Mouse (Mus musculus) neural tube, embryonic 13.5 days (tissue): ENCODE results near the gene Rhbdd2. TPM values are rescaled to one million over a fixed set of nuclear protein-coding genes. Genes with fewer than 3 reads are reported as not detected.

ENCODE experiments used
- ATAC-seq: fragments of 200-750 bp; cut with Nextera tagmentation; 2 replicates; pipeline ENCODE4 v1.8.0; 2017; ENCODE audit warnings: low read depth, mild to moderate bottlenecking, moderate TSS enrichment, moderate library complexity
- H3K27ac ChIP-seq: fragments of 300-500 bp; sonication (generic); replicated peaks from 2 replicates; pipeline ENCODE4 v1.5.1; 2015; ENCODE audit warnings: moderate library complexity, mild to moderate bottlenecking, inconsistent platforms
- H3K27me3 ChIP-seq: fragments of 300-500 bp; sonication (generic); 2 replicates; pipeline ENCODE4 v1.6.1; 2015; ENCODE audit warnings: mild to moderate bottlenecking, inconsistent platforms
- H3K36me3 ChIP-seq: fragments of 300-500 bp; sonication (generic); 2 replicates; pipeline ENCODE4 v1.6.1; 2015; ENCODE audit warnings: mild to moderate bottlenecking, inconsistent platforms
- H3K4me1 ChIP-seq: fragments of 300-500 bp; sonication (generic); replicated peaks from 2 replicates; pipeline ENCODE4 v1.6.1; 2015; ENCODE audit warnings: inconsistent platforms
- H3K4me2 ChIP-seq: fragments of 300-500 bp; sonication (generic); 2 replicates; pipeline ENCODE4 v1.6.1; 2015; ENCODE audit warnings: inconsistent platforms, mild to moderate bottlenecking, moderate library complexity
- H3K4me3 ChIP-seq: fragments of 300-500 bp; sonication (generic); 2 replicates; pipeline ENCODE4 v1.5.1; 2015; ENCODE audit warnings: mild to moderate bottlenecking, inconsistent platforms
- H3K9ac ChIP-seq: fragments of 300-500 bp; sonication (generic); 2 replicates; pipeline ENCODE4 v1.6.1; 2015; ENCODE audit warnings: moderate library complexity, mild to moderate bottlenecking, inconsistent platforms
- H3K9me3 ChIP-seq: fragments of 300-500 bp; sonication (generic); 2 replicates; pipeline ENCODE4 v1.6.1; 2016; ENCODE audit warnings: inconsistent platforms
- WGBS: fragments of 180-500 bp; shearing (Covaris S2); methylation state at CpG from one replicate; pipeline ENCODE4 v1.1.7; 2015; 5-methylcytosine and 5-hydroxymethylcytosine counted together
- polyA plus RNA-seq: library from polyadenylated mRNA; unstranded; fragments of >200 nt; fragmentation: Nextera tagmentation; extraction: Ambion mirVana; gene quantifications from 2 replicates; pipeline ENCODE4 v1.2.1, GENCODE M21; 2015

The Rhbdd2 gene
- polyA plus RNA-seq, 1 experiment from 2014 or later, result 82.2 TPM

- WGBS, result 84% methylated on average over 9 of the region's 9 CpGs
- no peak overlapping the region for H3K9ac ChIP-seq
- H3K36me3 ChIP-seq, result peaks cover 4% of the 10 kb centered on the region
- no peak overlapping the region for H3K4me2 ChIP-seq
- H3K9me3 ChIP-seq, result no peaks in the 10 kb centered on the region
- no peak overlapping the region for H3K4me3 ChIP-seq
- H3K27ac ChIP-seq, result no peak overlapping the region
- no peaks in the 10 kb centered on the region for H3K27me3 ChIP-seq
- H3K4me1 ChIP-seq, result no peaks in the 10 kb centered on the region
- no peak for ATAC-seq
Measured at GRCm38 (mm10) chr5:135648461-135649308, 16.3 kb downstream of the Rhbdd2 start.

GRCm38 (mm10) chr5:135649309-135649633, 16.9 kb downstream of the Rhbdd2 start:
- no peaks in the 10 kb centered on the region for H3K36me3 ChIP-seq
- no peaks in the 10 kb centered on the region for H3K9me3 ChIP-seq
- no peak overlapping the region for H3K27ac ChIP-seq
- H3K9ac ChIP-seq, result no peak overlapping the region
- H3K4me2 ChIP-seq, result no peak overlapping the region
- no peak for ATAC-seq
- no peaks in the 10 kb centered on the region for H3K27me3 ChIP-seq
- no peak overlapping the region for H3K4me3 ChIP-seq
- H3K4me1 ChIP-seq, result no peaks in the 10 kb centered on the region
- WGBS, result 93% methylated on average over 1 of the region's 1 CpGs

- Histone ChIP-seq H3K4me2 (no peak overlapping the region), H3K27ac (no peak overlapping the region), H3K4me3 (no peak overlapping the region), H3K27me3 (no peaks in the 10 kb centered on the region), H3K9ac (no peak overlapping the region), H3K4me1 (no peaks in the 10 kb centered on the region), H3K36me3 (no peaks in the 10 kb centered on the region), H3K9me3 (0 out of 2 replicates have a peak, but pooled peaks cover 7% of the 10 kb centered on the region)
- 85% methylated on average over 3 of the region's 3 CpGs for WGBS
- no peak for ATAC-seq
Measured at GRCm38 (mm10) chr5:135651536-135651935, 19.1 kb downstream of the Rhbdd2 start.

GRCm38 (mm10) chr5:135653209-135653608, 20.8 kb downstream of the Rhbdd2 start:
- H3K9me3 ChIP-seq, result 0 out of 2 replicates have a peak, but pooled peaks cover 7% of the 10 kb centered on the region
- no peaks in the 10 kb centered on the region for H3K4me1 ChIP-seq
- H3K4me2 ChIP-seq, result no peak overlapping the region
- H3K4me3 ChIP-seq, result no peak overlapping the region
- no peaks in the 10 kb centered on the region for H3K36me3 ChIP-seq
- ATAC-seq, result no peak
- no peak overlapping the region for H3K9ac ChIP-seq
- no peaks in the 10 kb centered on the region for H3K27me3 ChIP-seq
- H3K27ac ChIP-seq, result no peak overlapping the region
- 77% methylated on average over 2 of the region's 2 CpGs for WGBS

- no peak for ATAC-seq
- no peak overlapping the region for H3K9ac ChIP-seq
- 0 out of 2 replicates have a peak, but pooled peaks cover 7% of the 10 kb centered on the region for H3K9me3 ChIP-seq
- H3K27me3 ChIP-seq, result no peaks in the 10 kb centered on the region
- 78% methylated on average over 5 of the region's 5 CpGs for WGBS
- H3K4me2 ChIP-seq, result no peak overlapping the region
- H3K4me3 ChIP-seq, result no peak overlapping the region
- H3K27ac ChIP-seq, result no peak overlapping the region
- H3K36me3 ChIP-seq, result no peaks in the 10 kb centered on the region
- no peaks in the 10 kb centered on the region for H3K4me1 ChIP-seq
Measured at GRCm38 (mm10) chr5:135656046-135656445, 23.6 kb downstream of the Rhbdd2 start.

GRCm38 (mm10) chr5:135657128-135657527, 24.7 kb downstream of the Rhbdd2 start:
- WGBS, result 73% methylated on average over 5 of the region's 5 CpGs
- Histone ChIP-seq H3K9me3 (0 out of 2 replicates have a peak, but pooled peaks cover 7% of the 10 kb centered on the region), H3K27me3 (no peaks in the 10 kb centered on the region), H3K9ac (no peak overlapping the region), H3K27ac (no peak overlapping the region), H3K4me1 (no peaks in the 10 kb centered on the region), H3K4me2 (no peak overlapping the region), H3K36me3 (no peaks in the 10 kb centered on the region), H3K4me3 (no peak overlapping the region)
- ATAC-seq, result no peak

- no peaks in the 10 kb centered on the region for H3K4me1 ChIP-seq
- H3K9me3 ChIP-seq, result 0 out of 2 replicates have a peak, but pooled peaks cover 7% of the 10 kb centered on the region
- 60% methylated on average over 17 of the region's 17 CpGs for WGBS
Measured at GRCm38 (mm10) chr5:135657703-135658373, 25.4 kb downstream of the Rhbdd2 start.

GRCm38 (mm10) chr5:135659956-135660355, 27.5 kb downstream of the Rhbdd2 start:
- H3K9me3 ChIP-seq, result 0 out of 2 replicates have a peak, but pooled peaks cover under 1% of the 10 kb centered on the region
- no peaks in the 10 kb centered on the region for H3K27me3 ChIP-seq
- H3K36me3 ChIP-seq, result no peaks in the 10 kb centered on the region
- H3K4me1 ChIP-seq, result no peaks in the 10 kb centered on the region
- WGBS, result 80% methylated on average over 4 of the region's 4 CpGs
- no peak overlapping the region for H3K9ac ChIP-seq
- ATAC-seq, result no peak
- no peak overlapping the region for H3K4me3 ChIP-seq
- no peak overlapping the region for H3K27ac ChIP-seq
- no peak overlapping the region for H3K4me2 ChIP-seq

More at GRCm38 (mm10) chr5:135657703-135658373, 25.4 kb downstream of the Rhbdd2 start:
- H3K27ac ChIP-seq, result no peak overlapping the region
- no peaks in the 10 kb centered on the region for H3K27me3 ChIP-seq
- H3K9ac ChIP-seq, result no peak overlapping the region
- no peak for ATAC-seq
- H3K36me3 ChIP-seq, result no peaks in the 10 kb centered on the region
- H3K4me3 ChIP-seq, result no peak overlapping the region
- H3K4me2 ChIP-seq, result no peak overlapping the region

GRCm38 (mm10) chr5:135660535-135660934, 28.1 kb downstream of the Rhbdd2 start:
- no peak overlapping the region for H3K4me2 ChIP-seq
- H3K4me3 ChIP-seq, result no peak overlapping the region
- H3K36me3 ChIP-seq, result no peaks in the 10 kb centered on the region
- no peaks in the 10 kb centered on the region for H3K27me3 ChIP-seq
- H3K4me1 ChIP-seq, result no peaks in the 10 kb centered on the region
- no peaks in the 10 kb centered on the region for H3K9me3 ChIP-seq
- 92% methylated on average over 7 of the region's 7 CpGs for WGBS
- no peak overlapping the region for H3K9ac ChIP-seq
- H3K27ac ChIP-seq, result no peak overlapping the region
- ATAC-seq, result no peak

GRCm38 (mm10) chr5:135666890-135667289, 34.5 kb downstream of the Rhbdd2 start:
- ATAC-seq, result no peak
- Histone ChIP-seq H3K4me2 (no peak overlapping the region), H3K9ac (no peak overlapping the region), H3K4me3 (no peak overlapping the region), H3K9me3 (0 out of 2 replicates have a peak, but pooled peaks cover 7% of the 10 kb centered on the region), H3K27me3 (no peaks in the 10 kb centered on the region), H3K27ac (no peak overlapping the region), H3K36me3 (no peaks in the 10 kb centered on the region), H3K4me1 (no peaks in the 10 kb centered on the region)
- WGBS, result 86% methylated on average over 5 of the region's 5 CpGs

- Histone ChIP-seq H3K9ac (no peak overlapping the region), H3K9me3 (0 out of 2 replicates have a peak, but pooled peaks cover 7% of the 10 kb centered on the region), H3K27ac (no peak overlapping the region), H3K36me3 (no peaks in the 10 kb centered on the region), H3K4me1 (peaks cover 3% of the 10 kb centered on the region; the same call in 1 of the 2 replicates), H3K4me2 (no peak overlapping the region), H3K4me3 (no peak overlapping the region), H3K27me3 (no peaks in the 10 kb centered on the region)
- ATAC-seq, result no peak
- WGBS, result 87% methylated on average over 7 of the region's 7 CpGs
Measured at GRCm38 (mm10) chr5:135668071-135668470, 35.7 kb downstream of the Rhbdd2 start.

GRCm38 (mm10) chr5:135669741-135670275, 37.4 kb downstream of the Rhbdd2 start, which contains the start of gene Por:
TSS of gene Por (plus strand) at chr5:135670033.
- Histone ChIP-seq H3K4me1 (peaks cover 21% of the 10 kb centered on the region), H3K9me3 (0 out of 2 replicates have a peak, but pooled peaks cover 7% of the 10 kb centered on the region), H3K4me3 (no peak within 1 kb of the TSS), H3K9ac (no peak within 1 kb of the TSS), H3K27me3 (no peaks in the 10 kb centered on the region), H3K36me3 (no peaks in the 10 kb centered on the region), H3K4me2 (no peak within 1 kb of the TSS), H3K27ac (no peak within 1 kb of the TSS)
- WGBS, result 23% methylated on average over 9 of the region's 9 CpGs
- no peak for ATAC-seq
